Mouse (Mus musculus) right cerebral cortex, postnatal 10 days (tissue): ENCODE results near the gene Nxph4.

Experiments
- DNase-seq, 2 experiments: peaks; one replicate each; pipeline ENCODE4 v3.0.0; 2021; ENCODE audit warnings: low spot score in 2 of 2

The Nxph4 gene

GRCm38 (mm10) chr10:127490160-127491127, 43.9 kb downstream of the Nxph4 start:
- DNase-seq = no peak

GRCm38 (mm10) chr10:127488856-127489255, 45.5 kb downstream of the Nxph4 start:
- DNase-seq = no peak

GRCm38 (mm10) chr10:127485235-127485634, 49.1 kb downstream of the Nxph4 start:
- DNase-seq = no peak

- DNase-seq = no peak
These were observed 53.2 kb downstream of the Nxph4 start for GRCm38 (mm10) chr10:127480833-127481813.

GRCm38 (mm10) chr10:127479131-127479530, 55.2 kb downstream of the Nxph4 start:
- no peak for DNase-seq

GRCm38 (mm10) chr10:127477301-127477700, 57.1 kb downstream of the Nxph4 start:
- no peak for DNase-seq

GRCm38 (mm10) chr10:127476541-127476940, 57.8 kb downstream of the Nxph4 start:
- no peak for DNase-seq
